Mouse (Mus musculus) MEL (cell line): ENCODE data around the gene Ccdc97. TPM values are rescaled to one million over a fixed set of nuclear protein-coding genes. Genes with fewer than 3 reads are reported as not detected.
A peak's percentile ranks its signal among the peaks of the same experiment; 100 is the strongest.

Source experiments
- DNase-seq: peaks from one replicate; pipeline ENCODE4 v3.0.0; 2011; ENCODE audit warnings: low read depth, low spot score
- H3K27ac ChIP-seq: 2 replicates; pipeline ENCODE4 v1.5.1; 2012; ENCODE audit warnings: low read depth, mild to moderate bottlenecking, control low read depth, low read length, moderate library complexity; ENCODE audit not compliant: control insufficient read depth
- H3K27me3 ChIP-seq, 2 experiments: fragments of 150-350 bp in 1 of 2; sonication (generic) in 1 of 2; 2 replicates each; pipeline ENCODE4 v1.6.1; 2012; ENCODE audit warnings: low read length in 2 of 2, mild to moderate bottlenecking in 2 of 2, improper control_type of control experiment in 1 of 2, moderate library complexity in 1 of 2; ENCODE audit not compliant: insufficient read depth in 2 of 2, control insufficient read depth in 1 of 2
- H3K36me3 ChIP-seq, 2 experiments: 2 replicates each; pipeline ENCODE4 v1.6.1; 2012 to 2014; ENCODE audit warnings: low read length in 2 of 2, improper control_type of control experiment in 1 of 2, inconsistent platforms in 1 of 2, mild to moderate bottlenecking in 1 of 2; ENCODE audit not compliant: insufficient read depth in 2 of 2, control insufficient read depth in 1 of 2
- H3K4me1 ChIP-seq, 2 experiments: fragments of 150-350 bp in 1 of 2; sonication (generic) in 1 of 2; 2 replicates each; pipeline ENCODE4 v1.6.1; 2012; ENCODE audit warnings: low read length in 2 of 2, improper control_type of control experiment in 1 of 2, mild to moderate bottlenecking in 1 of 2; ENCODE audit not compliant: insufficient read depth in 2 of 2, control insufficient read depth in 1 of 2
- H3K4me3 ChIP-seq, 2 experiments: fragments of 150-350 bp in 1 of 2; sonication (generic) in 1 of 2; 2 replicates each; pipeline ENCODE4 v1.5.1; 2012; ENCODE audit warnings: low read depth in 2 of 2, low read length in 2 of 2, mild to moderate bottlenecking in 2 of 2, moderate library complexity in 2 of 2, control low read depth in 1 of 2, improper control_type of control experiment in 1 of 2; ENCODE audit not compliant: control insufficient read depth in 1 of 2, insufficient read depth in 1 of 2
- H3K79me2 ChIP-seq: 2 replicates; pipeline ENCODE4 v1.6.1; 2012; ENCODE audit warnings: mild to moderate bottlenecking, low read length, moderate library complexity; ENCODE audit not compliant: control insufficient read depth, poor library complexity, insufficient read depth
- H3K9ac ChIP-seq: 2 replicates; pipeline ENCODE4 v1.6.1; 2012; ENCODE audit warnings: low read depth, mild to moderate bottlenecking, control low read depth, low read length, moderate library complexity; ENCODE audit not compliant: control insufficient read depth, poor library complexity, severe bottlenecking
- H3K9me3 ChIP-seq: fragments of 150-350 bp; sonication (generic); replicated peaks from 2 replicates; pipeline ENCODE4 v1.6.1; 2012; ENCODE audit warnings: mild to moderate bottlenecking, low read length, improper control_type of control experiment, moderate library complexity; ENCODE audit not compliant: insufficient read depth
- CHD1 ChIP-seq: IDR thresholded peaks from 2 replicates; pipeline ENCODE4 v1.6.1; 2012; ENCODE audit warnings: low read depth, mild to moderate bottlenecking, inconsistent platforms, low read length, improper control_type of control experiment
- CTCF ChIP-seq, 3 experiments: IDR thresholded peaks in 2 of 3; conservative IDR thresholded peaks in 1 of 3; 2 replicates each; pipeline ENCODE4 v1.5.1; 2011 to 2012; ENCODE audit warnings: low read length in 3 of 3, low read depth in 2 of 3, mild to moderate bottlenecking in 2 of 3, improper control_type of control experiment in 1 of 3, inconsistent platforms in 1 of 3, mixed read lengths in 1 of 3, moderate library complexity in 1 of 3; ENCODE audit not compliant: control insufficient read depth in 1 of 3, insufficient read depth in 1 of 3, poor library complexity in 1 of 3, severe bottlenecking in 1 of 3
- ELF1 ChIP-seq: IDR thresholded peaks from 2 replicates; pipeline ENCODE4 v1.6.1; 2014; ENCODE audit warnings: low read depth, mild to moderate bottlenecking, inconsistent platforms, low read length, improper control_type of control experiment, moderate library complexity
- GABPA ChIP-seq: IDR thresholded peaks from 2 replicates; pipeline ENCODE4 v1.6.1; 2012; ENCODE audit warnings: low read depth, mild to moderate bottlenecking, inconsistent platforms, low read length, improper control_type of control experiment, moderate library complexity
- KAT2A ChIP-seq: conservative IDR thresholded peaks from 2 replicates; pipeline ENCODE4 v1.6.1; 2012; ENCODE audit warnings: low read depth, low read length, improper control_type of control experiment, inconsistent platforms
- MAX ChIP-seq: IDR thresholded peaks from 2 replicates; pipeline ENCODE4 v1.6.1; 2011; ENCODE audit warnings: low read length, improper control_type of control experiment
- MEF2A ChIP-seq: IDR thresholded peaks from 2 replicates; pipeline ENCODE4 v1.6.1; 2014; ENCODE audit warnings: low read depth, mild to moderate bottlenecking, inconsistent platforms, low read length, improper control_type of control experiment; ENCODE audit not compliant: poor library complexity, insufficient replicate concordance, severe bottlenecking; ENCODE audit errors: extremely low read depth
- MYC ChIP-seq: IDR thresholded peaks from 2 replicates; pipeline ENCODE4 v1.6.1; 2011; ENCODE audit warnings: low read depth, mild to moderate bottlenecking, low read length, improper control_type of control experiment, moderate library complexity
- NRF1 ChIP-seq: IDR thresholded peaks from 2 replicates; pipeline ENCODE4 v1.6.1; 2014; ENCODE audit warnings: low read depth, mild to moderate bottlenecking, inconsistent platforms, low read length, improper control_type of control experiment, moderate library complexity; ENCODE audit not compliant: poor library complexity, insufficient read depth, severe bottlenecking
- POLR2AphosphoS2 ChIP-seq: IDR thresholded peaks from 2 replicates; pipeline ENCODE4 v1.6.1; 2011; ENCODE audit warnings: low read length, improper control_type of control experiment
- RAD21 ChIP-seq: IDR thresholded peaks from 2 replicates; pipeline ENCODE4 v1.6.1; 2011; ENCODE audit warnings: mild to moderate bottlenecking, low read depth, low read length, improper control_type of control experiment
- SMC3 ChIP-seq: IDR thresholded peaks from 2 replicates; pipeline ENCODE4 v1.6.1; 2011; ENCODE audit warnings: low read depth, low read length, improper control_type of control experiment
- TAL1 ChIP-seq: IDR thresholded peaks from 2 replicates; pipeline ENCODE4 v1.6.1; 2012; ENCODE audit warnings: mild to moderate bottlenecking, inconsistent platforms, low read length, moderate library complexity, mixed read lengths
- polyA plus RNA-seq, 2 experiments: library from polyadenylated mRNA; stranded (reverse) in 1 of 2; unstranded in 1 of 2; fragments of >175 nt in 1 of 2; fragments of >200 nt in 1 of 2; gene quantifications; 2 replicates each; pipeline versions ENCODE4 v1.2.1 to v1.2.4; 2012; ENCODE audit warnings: low replicate concordance in 2 of 2, low read depth in 1 of 2; ENCODE audit not compliant: insufficient read length in 2 of 2, insufficient read depth in 1 of 2, missing spikeins in 1 of 2
- total RNA-seq: library from RNA; depleted of rRNA; stranded (reverse); fragments of 300-350 nt; gene quantifications from 2 replicates; pipeline ENCODE4 v1.2.3, GENCODE M21; 2012

Ccdc97 gene
- total and polyA plus RNA-seq, 3 experiments: 8.4 to 39.7 TPM; not detected in 1

GRCm38 (mm10) chr7:25672442-25672841 lies 46.4 kb downstream of the Ccdc97 start:
- H3K9me3 ChIP-seq: no peaks in the 10 kb centered on the region
- no peaks in the 10 kb centered on the region; a peak in 2 of 4 replicates for H3K36me3 ChIP-seq
- TF ChIP-seq CHD1: no peak
- peak; percentile 13 for TF ChIP-seq RAD21
- TF ChIP-seq SMC3: peak; percentile 30; the same call in 1 of the 2 replicates
- peak; percentile 55 to 66 (median 55) for TF ChIP-seq CTCF (IDR thresholded peaks at IDR 0.05 in 2 of 3, conservative IDR thresholded peaks at IDR 0.05 in 1 of 3; ENCODE audit: control insufficient read depth in 1 of 3, insufficient read depth in 1 of 3, low read depth in 2 of 3, low read length in 3 of 3, poor library complexity in 1 of 3, severe bottlenecking in 1 of 3)
- no peak overlapping the region for H3K27ac ChIP-seq
- no peak overlapping the region for H3K9ac ChIP-seq
- no peaks in the 10 kb centered on the region for H3K27me3 ChIP-seq
- H3K4me3 ChIP-seq: no peak overlapping the region
- 0 out of 4 replicates have a peak, but pooled peaks cover 0 to 3% of the 10 kb centered on the region in 2 experiments for H3K4me1 ChIP-seq
- peak; percentile 56 for DNase-seq
- no peaks in the 10 kb centered on the region for H3K79me2 ChIP-seq

GRCm38 (mm10) chr7:25671686-25672085 lies 47.2 kb downstream of the Ccdc97 start:
- H3K4me3 ChIP-seq: no peak overlapping the region
- 0 out of 4 replicates have a peak, but pooled peaks cover 0 to 3% of the 10 kb centered on the region in 2 experiments for H3K4me1 ChIP-seq
- 0 out of 2 replicates have a peak, but pooled peaks have one; percentile 12 for TF ChIP-seq POLR2AphosphoS2
- TF ChIP-seq TAL1: no peak
- no peak overlapping the region for H3K9ac ChIP-seq
- DNase-seq: no peak
- no peak overlapping the region for H3K27ac ChIP-seq
- no peaks in the 10 kb centered on the region for H3K9me3 ChIP-seq
- peaks cover 0 to 2% of the 10 kb centered on the region in 2 experiments; a peak in 2 of 4 replicates for H3K36me3 ChIP-seq
- H3K27me3 ChIP-seq: no peaks in the 10 kb centered on the region
- H3K79me2 ChIP-seq: no peaks in the 10 kb centered on the region

GRCm38 (mm10) chr7:25670096-25670495 lies 48.8 kb downstream of the Ccdc97 start:
- Histone ChIP-seq H3K9ac (no peak overlapping the region), H3K4me1 (0 out of 4 replicates have a peak, but pooled peaks cover 0 to 3% of the 10 kb centered on the region in 2 experiments), H3K79me2 (no peaks in the 10 kb centered on the region), H3K27me3 (no peaks in the 10 kb centered on the region)
- TF ChIP-seq ELF1 (no peak), NRF1 (no peak), RAD21 (no peak)
- TF ChIP-seq, all 39 proteins: peak for 0
- DNase-seq: no peak
- Histone ChIP-seq H3K4me3 (no peak overlapping the region), H3K36me3 (peaks cover 0 to 2% of the 10 kb centered on the region in 2 experiments; a peak in 3 of 4 replicates), H3K9me3 (no peaks in the 10 kb centered on the region), H3K27ac (no peak overlapping the region)

GRCm38 (mm10) chr7:25669631-25670030 lies 49.3 kb downstream of the Ccdc97 start:
- Histone ChIP-seq H3K4me1 (0 out of 4 replicates have a peak, but pooled peaks cover 0 to under 1% of the 10 kb centered on the region in 2 experiments), H3K36me3 (peaks cover 0 to 4% of the 10 kb centered on the region in 2 experiments; a peak in 3 of 4 replicates), H3K27me3 (no peaks in the 10 kb centered on the region)
- no peak for TF ChIP-seq MYC
- TF ChIP-seq KAT2A: no peak
- TF ChIP-seq GABPA: no peak
- no peak for TF ChIP-seq MAX
- TF ChIP-seq MEF2A: no peak
- no peak for TF ChIP-seq RAD21
- TF ChIP-seq, all 39 proteins: peak for 0
- H3K4me3 ChIP-seq: no peak overlapping the region
- no peak overlapping the region for H3K9ac ChIP-seq
- H3K9me3 ChIP-seq: no peaks in the 10 kb centered on the region
- H3K79me2 ChIP-seq: no peaks in the 10 kb centered on the region
- H3K27ac ChIP-seq: no peak overlapping the region
- DNase-seq: no peak
